Mouse (Mus musculus) splenic B cell, adult 2 months (primary cell): ENCODE results near the gene Erfe.

Experiments used
- DNase-seq: peaks from one replicate; pipeline ENCODE4 v3.0.0-alpha.2; 2011; ENCODE audit warnings: low read depth, low spot score
- H3K27me3 ChIP-seq: 2 replicates; pipeline ENCODE4 v1.6.1; 2012; ENCODE audit warnings: mild to moderate bottlenecking, low read length, moderate library complexity, mixed read lengths; ENCODE audit not compliant: control insufficient read depth, poor library complexity, insufficient read depth, severe bottlenecking
- H3K36me3 ChIP-seq: 2 replicates; pipeline ENCODE4 v1.6.1; 2012; ENCODE audit warnings: mild to moderate bottlenecking, low read length, moderate library complexity, mixed read lengths; ENCODE audit not compliant: control insufficient read depth, poor library complexity, insufficient read depth, severe bottlenecking

The Erfe gene

GRCm38 (mm10) chr1:91356105-91356504 is 10.1 kb upstream of the Erfe start:
- no peak for DNase-seq

GRCm38 (mm10) chr1:91362113-91362512 is 4.1 kb upstream of the Erfe start:
- Histone ChIP-seq H3K27me3 (no peaks in the 10 kb centered on the region), H3K36me3 (no peaks in the 10 kb centered on the region)
- DNase-seq, result no peak

More at GRCm38 (mm10) chr1:91356105-91356504, 10.1 kb upstream of the Erfe start:
- Histone ChIP-seq H3K27me3 (no peaks in the 10 kb centered on the region), H3K36me3 (no peaks in the 10 kb centered on the region)

- H3K27me3 ChIP-seq, result no peaks in the 10 kb centered on the region
- H3K36me3 ChIP-seq, result no peaks in the 10 kb centered on the region
- DNase-seq, result no peak
Observed at GRCm38 (mm10) chr1:91364822-91365644, 1.2 kb upstream of the Erfe start.

GRCm38 (mm10) chr1:91365816-91366214 is 415 bp upstream of the Erfe start:
- Histone ChIP-seq H3K27me3 (no peaks in the 10 kb centered on the region), H3K36me3 (no peaks in the 10 kb centered on the region)
- no peak for DNase-seq

- Histone ChIP-seq H3K36me3 (no peaks in the 10 kb centered on the region; the same call in 1 of the 2 replicates), H3K27me3 (no peaks in the 10 kb centered on the region)
- no peak for DNase-seq
Observed at GRCm38 (mm10) chr1:91367295-91367694, 1.1 kb downstream of the Erfe start.

GRCm38 (mm10) chr1:91369408-91369807 is 3.2 kb downstream of the Erfe start:
- H3K27me3 ChIP-seq, result no peaks in the 10 kb centered on the region
- peaks cover 2% of the 10 kb centered on the region; the same call in 1 of the 2 replicates for H3K36me3 ChIP-seq
- DNase-seq, result no peak

GRCm38 (mm10) chr1:91370055-91370454 is 3.8 kb downstream of the Erfe start:
- Histone ChIP-seq H3K36me3 (peaks cover 2% of the 10 kb centered on the region), H3K27me3 (no peaks in the 10 kb centered on the region)
- DNase-seq, result no peak

- no peak for DNase-seq
- Histone ChIP-seq H3K36me3 (peaks cover 9% of the 10 kb centered on the region), H3K27me3 (no peaks in the 10 kb centered on the region)
Observed at GRCm38 (mm10) chr1:91373414-91373835, 7.2 kb downstream of the Erfe start.

GRCm38 (mm10) chr1:91380453-91381090 is 14.3 kb downstream of the Erfe start:
- Histone ChIP-seq H3K36me3 (peaks cover 14% of the 10 kb centered on the region), H3K27me3 (no peaks in the 10 kb centered on the region)
- peak; percentile 85 for DNase-seq

- DNase-seq, result no peak
- Histone ChIP-seq H3K27me3 (no peaks in the 10 kb centered on the region), H3K36me3 (peaks cover 13% of the 10 kb centered on the region)
Observed at GRCm38 (mm10) chr1:91381091-91381471, 14.9 kb downstream of the Erfe start.

GRCm38 (mm10) chr1:91390369-91390768 is 24.1 kb downstream of the Erfe start:
- peaks cover 14% of the 10 kb centered on the region for H3K36me3 ChIP-seq
- DNase-seq, result no peak
- no peaks in the 10 kb centered on the region for H3K27me3 ChIP-seq

GRCm38 (mm10) chr1:91397927-91398259 is 31.7 kb downstream of the Erfe start:
- Histone ChIP-seq H3K27me3 (no peaks in the 10 kb centered on the region), H3K36me3 (no peaks in the 10 kb centered on the region)
- no peak for DNase-seq

- Histone ChIP-seq H3K36me3 (no peaks in the 10 kb centered on the region), H3K27me3 (no peaks in the 10 kb centered on the region)
- peak; percentile 91 for DNase-seq
Observed at GRCm38 (mm10) chr1:91398260-91399062, 32.2 kb downstream of the Erfe start, which contains the start of gene Ilkap. TSS of gene Ilkap (minus strand) at chr1:91398815.

GRCm38 (mm10) chr1:91404976-91405375 is 38.7 kb downstream of the Erfe start:
- no peaks in the 10 kb centered on the region for H3K36me3 ChIP-seq
- DNase-seq, result no peak
- no peaks in the 10 kb centered on the region for H3K27me3 ChIP-seq
